Mouse (Mus musculus): ENCODE data around the gene Prr36. TPM values are rescaled to one million over a fixed set of nuclear protein-coding genes. Genes with fewer than 3 reads are reported as not detected.

Prr36 gene
- polyA plus RNA-seq, 1 experiment from 2014 or later: 34.6 TPM

GRCm38 (mm10) chr8:4212809-4213209 lies 4.5 kb downstream of the Prr36 start:
- Histone ChIP-seq H3K4me3 (ENCODE audit: low read depth, low read length) (peak overlapping the region; percentile 29), H3K9ac (ENCODE audit: low read length) (peak overlapping the region; percentile 37), H3K36me3 (ENCODE audit: control insufficient read depth, insufficient read depth, low read length) (no peaks in the 10 kb centered on the region; the same call in 1 of the 2 replicates), H3K4me1 (ENCODE audit: control insufficient read depth, insufficient read depth, low read length) (peaks cover 21% of the 10 kb centered on the region), H3K4me2 (ENCODE audit: low read depth) (peak overlapping the region; percentile 69), H3K27ac (ENCODE audit: low read depth, low read length) (0 out of 2 replicates have a peak overlapping the region, but pooled peaks have one; percentile 14), H3K9me3 (ENCODE audit: control insufficient read depth, low read length) (no peaks in the 10 kb centered on the region), H3K27me3 (ENCODE audit: control insufficient read depth, insufficient read depth, low read length) (peaks cover 15% of the 10 kb centered on the region)
- under 1% methylated on average over 25 of the region's 25 CpGs for WGBS
- ATAC-seq (ENCODE audit: insufficient read depth, low FRiP score, low TSS enrichment) (0 out of 2 replicates have a peak, but pooled peaks have one; percentile 3), DNase-seq (ENCODE audit: low spot score) (no peak)

GRCm38 (mm10) chr8:4211097-4211496 lies 6.2 kb downstream of the Prr36 start:
- no peak for DNase-seq (ENCODE audit: low spot score)
- Histone ChIP-seq H3K27ac (ENCODE audit: low read depth, low read length) (no peak overlapping the region), H3K9ac (ENCODE audit: low read length) (no peak overlapping the region), H3K4me1 (ENCODE audit: control insufficient read depth, insufficient read depth, low read length) (peaks cover 21% of the 10 kb centered on the region), H3K4me3 (ENCODE audit: low read depth, low read length) (no peak overlapping the region), H3K9me3 (ENCODE audit: control insufficient read depth, low read length) (no peaks in the 10 kb centered on the region), H3K4me2 (ENCODE audit: low read depth) (no peak overlapping the region), H3K27me3 (ENCODE audit: control insufficient read depth, insufficient read depth, low read length) (peaks cover 22% of the 10 kb centered on the region), H3K36me3 (ENCODE audit: control insufficient read depth, insufficient read depth, low read length) (no peaks in the 10 kb centered on the region; the same call in 1 of the 2 replicates)
- WGBS: 82% methylated on average over 6 of the region's 6 CpGs
- no peak for ATAC-seq (ENCODE audit: insufficient read depth, low FRiP score, low TSS enrichment)

GRCm38 (mm10) chr8:4207016-4207350 lies 10.3 kb downstream of the Prr36 start:
- DNase-seq (ENCODE audit: low spot score): no peak
- WGBS: 50% methylated on average over 2 of the region's 2 CpGs
- Histone ChIP-seq H3K27me3 (ENCODE audit: control insufficient read depth, insufficient read depth, low read length) (peaks cover 27% of the 10 kb centered on the region), H3K4me3 (ENCODE audit: low read depth, low read length) (no peak overlapping the region), H3K27ac (ENCODE audit: low read depth, low read length) (no peak overlapping the region), H3K4me2 (ENCODE audit: low read depth) (no peak overlapping the region), H3K9me3 (ENCODE audit: control insufficient read depth, low read length) (no peaks in the 10 kb centered on the region), H3K36me3 (ENCODE audit: control insufficient read depth, insufficient read depth, low read length) (no peaks in the 10 kb centered on the region; the same call in none of the 2 replicates), H3K4me1 (ENCODE audit: control insufficient read depth, insufficient read depth, low read length) (no peaks in the 10 kb centered on the region), H3K9ac (ENCODE audit: low read length) (no peak overlapping the region)
- no peak for ATAC-seq (ENCODE audit: insufficient read depth, low FRiP score, low TSS enrichment)

- Histone ChIP-seq H3K4me1 (ENCODE audit: control insufficient read depth, insufficient read depth, low read length) (no peaks in the 10 kb centered on the region), H3K36me3 (ENCODE audit: control insufficient read depth, insufficient read depth, low read length) (no peaks in the 10 kb centered on the region; the same call in none of the 2 replicates), H3K9me3 (ENCODE audit: control insufficient read depth, low read length) (no peaks in the 10 kb centered on the region), H3K27ac (ENCODE audit: low read depth, low read length) (no peak overlapping the region), H3K9ac (ENCODE audit: low read length) (no peak overlapping the region), H3K4me3 (ENCODE audit: low read depth, low read length) (no peak overlapping the region), H3K27me3 (ENCODE audit: control insufficient read depth, insufficient read depth, low read length) (peaks cover 27% of the 10 kb centered on the region), H3K4me2 (ENCODE audit: low read depth) (no peak overlapping the region)
- no peak for ATAC-seq (ENCODE audit: insufficient read depth, low FRiP score, low TSS enrichment)
- DNase-seq (ENCODE audit: low spot score): no peak
- WGBS: 7% methylated on average over 44 of the region's 44 CpGs
These were observed 10.9 kb downstream of the Prr36 start for GRCm38 (mm10) chr8:4206182-4207015.

- Histone ChIP-seq H3K36me3 (ENCODE audit: control insufficient read depth, insufficient read depth, low read length) (no peaks in the 10 kb centered on the region; the same call in none of the 2 replicates), H3K4me3 (ENCODE audit: low read depth, low read length) (no peak overlapping the region), H3K27ac (ENCODE audit: low read depth, low read length) (no peak overlapping the region), H3K27me3 (ENCODE audit: control insufficient read depth, insufficient read depth, low read length) (peaks cover 27% of the 10 kb centered on the region), H3K4me1 (ENCODE audit: control insufficient read depth, insufficient read depth, low read length) (no peaks in the 10 kb centered on the region), H3K9me3 (ENCODE audit: control insufficient read depth, low read length) (no peaks in the 10 kb centered on the region), H3K9ac (ENCODE audit: low read length) (no peak overlapping the region), H3K4me2 (ENCODE audit: low read depth) (no peak overlapping the region)
- ATAC-seq (ENCODE audit: insufficient read depth, low FRiP score, low TSS enrichment) (no peak), DNase-seq (ENCODE audit: low spot score) (no peak)
- WGBS: 7% methylated on average over 38 of the region's 38 CpGs
These were observed 11.8 kb downstream of the Prr36 start for GRCm38 (mm10) chr8:4205246-4206123.

GRCm38 (mm10) chr8:4201321-4201720 lies 15.9 kb downstream of the Prr36 start:
- no peaks in the 10 kb centered on the region for H3K9me3 ChIP-seq (ENCODE audit: control insufficient read depth, low read length)
- no peak overlapping the region for H3K4me3 ChIP-seq (ENCODE audit: low read depth, low read length)
- H3K27ac ChIP-seq (ENCODE audit: low read depth, low read length): no peak overlapping the region
- H3K27me3 ChIP-seq (ENCODE audit: control insufficient read depth, insufficient read depth, low read length): peaks cover 19% of the 10 kb centered on the region
- no peak for DNase-seq (ENCODE audit: low spot score)
- H3K4me1 ChIP-seq (ENCODE audit: control insufficient read depth, insufficient read depth, low read length): no peaks in the 10 kb centered on the region
- H3K9ac ChIP-seq (ENCODE audit: low read length): no peak overlapping the region
- 61% methylated on average over 2 of the region's 2 CpGs for WGBS
- H3K36me3 ChIP-seq (ENCODE audit: control insufficient read depth, insufficient read depth, low read length): no peaks in the 10 kb centered on the region; the same call in 1 of the 2 replicates
- no peak for ATAC-seq (ENCODE audit: insufficient read depth, low FRiP score, low TSS enrichment)
- no peak overlapping the region for H3K4me2 ChIP-seq (ENCODE audit: low read depth)

- DNase-seq (ENCODE audit: low spot score) (no peak), ATAC-seq (ENCODE audit: insufficient read depth, low FRiP score, low TSS enrichment) (peak; percentile 8; the same call in 1 of the 2 replicates)
- 46% methylated on average over 7 of the region's 7 CpGs for WGBS
- no peaks in the 10 kb centered on the region for H3K9me3 ChIP-seq (ENCODE audit: control insufficient read depth, low read length)
- H3K36me3 ChIP-seq (ENCODE audit: control insufficient read depth, insufficient read depth, low read length): no peaks in the 10 kb centered on the region; the same call in 1 of the 2 replicates
- H3K4me2 ChIP-seq (ENCODE audit: low read depth): peak overlapping the region; percentile 24
- no peak overlapping the region for H3K27ac ChIP-seq (ENCODE audit: low read depth, low read length)
- H3K9ac ChIP-seq (ENCODE audit: low read length): no peak overlapping the region
- H3K27me3 ChIP-seq (ENCODE audit: control insufficient read depth, insufficient read depth, low read length): no peaks in the 10 kb centered on the region
- H3K4me3 ChIP-seq (ENCODE audit: low read depth, low read length): no peak overlapping the region
- 0 out of 2 replicates have a peak, but pooled peaks cover 8% of the 10 kb centered on the region for H3K4me1 ChIP-seq (ENCODE audit: control insufficient read depth, insufficient read depth, low read length)
These were observed 23.7 kb downstream of the Prr36 start for GRCm38 (mm10) chr8:4193588-4193894.

GRCm38 (mm10) chr8:4192807-4193587 lies 24.3 kb downstream of the Prr36 start:
- Histone ChIP-seq H3K4me3 (ENCODE audit: low read depth, low read length) (no peak overlapping the region), H3K4me2 (ENCODE audit: low read depth) (peak overlapping the region; percentile 24), H3K27me3 (ENCODE audit: control insufficient read depth, insufficient read depth, low read length) (no peaks in the 10 kb centered on the region), H3K9me3 (ENCODE audit: control insufficient read depth, low read length) (no peaks in the 10 kb centered on the region), H3K36me3 (ENCODE audit: control insufficient read depth, insufficient read depth, low read length) (no peaks in the 10 kb centered on the region; the same call in 1 of the 2 replicates), H3K27ac (ENCODE audit: low read depth, low read length) (peak overlapping the region; percentile 11; the same call in 1 of the 2 replicates), H3K4me1 (ENCODE audit: control insufficient read depth, insufficient read depth, low read length) (0 out of 2 replicates have a peak, but pooled peaks cover 8% of the 10 kb centered on the region), H3K9ac (ENCODE audit: low read length) (0 out of 2 replicates have a peak overlapping the region, but pooled peaks have one; percentile 1)
- peak; percentile 88 for DNase-seq (ENCODE audit: low spot score)
- 3% methylated on average over 18 of the region's 18 CpGs for WGBS
- peak; percentile 85 for ATAC-seq (ENCODE audit: insufficient read depth, low FRiP score, low TSS enrichment)

Measured in neural tube, embryonic 11.5 days (tissue).